Mouse (Mus musculus) lung, embryonic 15.5 days (tissue): ENCODE data around the gene Uhrf1bp1l. TPM values are rescaled to one million over a fixed set of nuclear protein-coding genes. Genes with fewer than 3 reads are reported as not detected.
A peak's percentile ranks its signal among the peaks of the same experiment; 100 is the strongest.

Source experiments
- ATAC-seq: fragments of 200-750 bp; cut with Nextera tagmentation; 2 replicates; pipeline ENCODE4 v1.8.0; 2017; ENCODE audit warnings: moderate number of reproducible peaks, borderline replicate concordance; ENCODE audit not compliant: low FRiP score, low TSS enrichment; ENCODE audit errors: extremely low read depth
- H3K27ac ChIP-seq: fragments of 300-500 bp; sonication (generic); 2 replicates; pipeline ENCODE4 v1.5.1; 2015; ENCODE audit warnings: moderate library complexity, mild to moderate bottlenecking, inconsistent platforms
- H3K27me3 ChIP-seq: fragments of 300-500 bp; sonication (generic); 2 replicates; pipeline ENCODE4 v1.6.1; 2015; ENCODE audit warnings: inconsistent platforms
- H3K36me3 ChIP-seq: fragments of 300-500 bp; sonication (generic); 2 replicates; pipeline ENCODE4 v1.6.1; 2015; ENCODE audit warnings: inconsistent platforms
- H3K4me1 ChIP-seq: fragments of 300-500 bp; sonication (generic); 2 replicates; pipeline ENCODE4 v1.6.1; 2015; ENCODE audit warnings: inconsistent platforms
- H3K4me2 ChIP-seq: fragments of 300-500 bp; sonication (generic); 2 replicates; pipeline ENCODE4 v1.6.1; 2015; ENCODE audit warnings: inconsistent platforms, mild to moderate bottlenecking, moderate library complexity
- H3K4me3 ChIP-seq: fragments of 300-500 bp; sonication (generic); 2 replicates; pipeline ENCODE4 v1.5.1; 2015; ENCODE audit warnings: mild to moderate bottlenecking, inconsistent platforms
- H3K9ac ChIP-seq: fragments of 300-500 bp; sonication (generic); 2 replicates; pipeline ENCODE4 v1.6.1; 2015; ENCODE audit warnings: inconsistent platforms
- H3K9me3 ChIP-seq: fragments of 300-500 bp; sonication (generic); 2 replicates; pipeline ENCODE4 v1.6.1; 2016; ENCODE audit warnings: inconsistent platforms
- WGBS: fragments of 180-500 bp; shearing (Covaris S2); methylation state at CpG from one replicate; pipeline ENCODE4 v1.1.7; 2015; 5-methylcytosine and 5-hydroxymethylcytosine counted together
- polyA plus RNA-seq: library from polyadenylated mRNA; unstranded; fragments of >200 nt; fragmentation: Nextera tagmentation; extraction: Ambion mirVana; gene quantifications from 2 replicates; pipeline ENCODE4 v1.2.1, GENCODE M21; 2015

The Uhrf1bp1l gene
- polyA plus RNA-seq, 1 experiment from 2014 or later, result 28.3 TPM

DNA sequence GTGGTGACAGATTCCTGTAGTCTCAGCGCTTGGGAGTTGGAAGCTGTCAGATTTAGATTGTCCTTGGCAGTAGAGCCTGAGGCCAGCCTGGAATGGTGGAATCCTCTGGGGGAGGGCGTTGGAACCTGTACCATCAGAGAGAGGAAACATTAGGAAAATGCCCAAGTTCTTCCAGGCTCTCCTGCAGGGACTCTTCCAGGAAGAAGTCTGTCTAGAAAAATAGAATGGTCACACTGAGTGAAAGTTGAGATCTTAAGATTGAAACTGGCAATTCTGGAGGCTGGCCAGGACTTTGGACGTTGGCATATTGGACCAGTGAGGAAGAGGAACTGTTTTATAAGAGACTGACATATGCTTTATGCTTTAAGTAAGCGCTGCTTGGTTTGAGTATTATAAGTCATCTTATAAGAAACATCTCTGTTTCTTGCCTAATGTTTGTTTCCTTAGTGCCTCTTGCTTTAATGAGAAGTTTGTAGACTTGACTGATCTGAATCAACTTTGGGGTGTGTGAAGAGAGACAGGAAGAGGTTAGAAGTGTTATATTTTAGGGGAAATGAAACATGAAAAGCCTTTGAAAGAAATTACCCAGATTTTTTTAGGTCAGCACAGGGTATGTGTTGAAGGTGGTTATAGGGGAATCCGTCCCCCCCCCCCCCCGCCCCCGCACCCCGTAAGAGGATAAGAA, 2.6 kb downstream of the Uhrf1bp1l start:
- ATAC-seq, result no peak
- WGBS, result 81% methylated on average over 8 of the region's 8 CpGs
- no peak overlapping the region for H3K4me2 ChIP-seq

DNA sequence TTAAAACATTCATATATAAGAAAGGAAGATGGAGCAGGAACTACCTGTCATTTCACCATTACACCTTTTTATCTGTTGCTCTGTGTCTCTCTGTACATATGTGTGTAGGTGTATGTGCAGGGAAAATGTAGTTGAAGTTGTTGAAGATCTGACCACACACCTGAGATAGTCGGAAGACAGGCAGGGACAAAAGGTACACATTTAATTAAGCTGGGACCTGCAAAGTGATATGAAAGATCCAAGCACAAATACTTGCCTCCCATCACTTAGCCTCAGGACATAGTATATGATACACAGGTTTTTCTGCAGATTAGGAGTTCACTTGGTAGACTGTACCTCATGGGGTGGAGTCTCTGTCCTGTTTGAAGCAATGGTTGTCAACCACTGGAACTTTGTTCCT, 3.1 kb downstream of the Uhrf1bp1l start:
- Histone ChIP-seq H3K4me3 (no peak overlapping the region), H3K36me3 (no peaks in the 10 kb centered on the region), H3K4me2 (no peak overlapping the region), H3K4me1 (peaks cover 9% of the 10 kb centered on the region; the same call in 1 of the 2 replicates), H3K9me3 (no peaks in the 10 kb centered on the region), H3K27me3 (no peaks in the 10 kb centered on the region), H3K27ac (no peak overlapping the region), H3K9ac (no peak overlapping the region)
- WGBS, result 93% methylated on average over 1 of the region's 1 CpGs
- no peak for ATAC-seq

More for the DNA sequence above, 2.6 kb downstream of the Uhrf1bp1l start:
- H3K9ac ChIP-seq, result no peak overlapping the region
- no peaks in the 10 kb centered on the region for H3K27me3 ChIP-seq
- H3K9me3 ChIP-seq, result no peaks in the 10 kb centered on the region
- H3K4me3 ChIP-seq, result no peak overlapping the region
- no peaks in the 10 kb centered on the region for H3K36me3 ChIP-seq
- H3K4me1 ChIP-seq, result peaks cover 9% of the 10 kb centered on the region; the same call in 1 of the 2 replicates
- no peak overlapping the region for H3K27ac ChIP-seq

DNA sequence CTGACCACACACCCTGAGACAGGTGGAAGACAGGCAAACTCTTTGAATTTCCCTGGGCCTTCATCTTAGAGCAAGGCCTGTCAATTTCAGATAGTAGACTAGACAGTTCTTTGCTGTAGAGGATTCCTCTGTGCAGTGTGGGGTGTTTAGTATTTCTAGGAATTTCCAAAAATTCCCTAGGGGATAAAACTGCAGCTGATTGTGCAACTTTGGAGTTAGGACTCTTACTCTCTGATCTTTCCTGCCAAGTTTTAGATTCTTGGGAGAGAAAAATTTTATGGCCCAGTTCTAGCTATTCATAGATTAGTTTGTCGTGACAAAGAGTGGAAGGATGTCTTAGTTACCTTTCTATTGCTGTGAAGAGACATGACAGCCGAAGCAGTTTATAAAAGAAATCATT, 3.8 kb downstream of the Uhrf1bp1l start:
- Histone ChIP-seq H3K4me3 (no peak overlapping the region), H3K27ac (no peak overlapping the region), H3K9ac (no peak overlapping the region), H3K4me2 (no peak overlapping the region), H3K4me1 (peaks cover 9% of the 10 kb centered on the region; the same call in 1 of the 2 replicates), H3K9me3 (no peaks in the 10 kb centered on the region), H3K27me3 (no peaks in the 10 kb centered on the region), H3K36me3 (no peaks in the 10 kb centered on the region)
- no peak for ATAC-seq
- WGBS, result 83% methylated on average over 2 of the region's 2 CpGs

DNA sequence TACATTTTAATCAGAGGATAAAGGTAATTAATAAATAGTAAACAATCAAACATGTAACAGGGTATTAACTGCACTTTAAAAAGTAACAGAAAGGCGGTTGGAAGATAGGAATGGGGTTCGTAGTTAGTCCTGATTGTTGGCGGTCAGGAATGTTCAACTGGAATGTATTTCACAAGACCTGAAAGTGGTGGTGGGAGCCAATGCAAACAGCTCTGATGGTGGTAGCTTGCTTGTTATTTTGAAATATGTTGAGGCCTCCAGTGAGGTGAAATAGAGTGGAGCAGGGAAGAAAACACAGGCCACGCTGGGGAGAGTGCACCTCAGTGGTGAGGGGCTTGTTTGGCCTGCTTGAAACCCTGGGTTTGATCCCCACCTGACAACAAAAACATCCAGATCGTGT, 6.3 kb downstream of the Uhrf1bp1l start:
- Histone ChIP-seq H3K36me3 (no peaks in the 10 kb centered on the region), H3K4me3 (no peak overlapping the region), H3K9ac (no peak overlapping the region), H3K4me2 (no peak overlapping the region), H3K27me3 (no peaks in the 10 kb centered on the region), H3K27ac (peak overlapping the region; percentile 70), H3K4me1 (peaks cover 9% of the 10 kb centered on the region; the same call in 1 of the 2 replicates), H3K9me3 (no peaks in the 10 kb centered on the region)
- no peak for ATAC-seq
- WGBS, result 48% methylated on average over 5 of the region's 5 CpGs

DNA sequence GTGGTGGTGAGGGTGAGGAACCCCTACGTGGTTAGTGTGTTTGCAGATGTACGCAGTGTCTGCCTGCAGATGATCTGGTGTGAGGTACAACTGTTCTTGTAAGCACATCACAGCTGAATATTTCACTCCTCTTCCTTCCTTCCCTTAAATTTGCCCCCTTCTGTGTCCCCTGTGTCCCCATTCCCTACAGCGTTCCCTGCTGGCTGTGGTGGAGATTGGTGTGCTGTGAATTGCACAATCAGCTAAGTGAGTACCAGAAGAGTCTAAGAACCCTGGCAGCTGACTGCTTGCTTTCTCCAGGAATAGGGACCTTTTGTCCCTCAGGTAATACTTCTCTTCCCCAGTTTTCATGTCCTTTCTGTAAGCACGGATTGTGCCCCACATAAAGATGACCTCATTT, 10.4 kb downstream of the Uhrf1bp1l start:
- no peaks in the 10 kb centered on the region for H3K36me3 ChIP-seq
- 0 out of 2 replicates have a peak, but pooled peaks cover 3% of the 10 kb centered on the region for H3K4me1 ChIP-seq
- 82% methylated on average over 4 of the region's 4 CpGs for WGBS
- no peak overlapping the region for H3K4me2 ChIP-seq
- H3K9ac ChIP-seq, result no peak overlapping the region
- no peaks in the 10 kb centered on the region for H3K27me3 ChIP-seq
- no peak overlapping the region for H3K27ac ChIP-seq
- H3K9me3 ChIP-seq, result no peaks in the 10 kb centered on the region
- ATAC-seq, result no peak
- no peak overlapping the region for H3K4me3 ChIP-seq

DNA sequence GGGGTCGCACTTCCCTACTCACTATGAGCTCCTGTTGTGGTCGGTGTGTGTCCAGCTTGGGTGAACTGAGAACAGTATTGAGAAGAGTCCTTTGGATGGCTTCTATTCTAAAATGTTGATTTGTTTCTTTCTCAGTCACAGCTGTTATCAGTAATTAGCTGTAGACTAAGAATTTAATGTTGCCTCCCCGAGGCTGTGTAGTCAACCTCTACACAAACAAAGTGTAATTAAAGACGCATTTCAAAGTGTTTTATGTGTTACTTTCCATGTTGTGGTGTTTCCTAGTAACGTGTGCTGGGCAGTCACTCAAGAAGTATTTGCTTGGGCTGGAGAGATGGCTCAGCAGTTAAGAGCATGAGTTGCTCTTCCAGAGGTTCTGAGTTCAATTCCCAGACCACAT, 16.0 kb downstream of the Uhrf1bp1l start:
- Histone ChIP-seq H3K4me3 (no peak overlapping the region), H3K9me3 (no peaks in the 10 kb centered on the region), H3K27ac (no peak overlapping the region), H3K9ac (no peak overlapping the region), H3K27me3 (no peaks in the 10 kb centered on the region), H3K4me1 (peaks cover 7% of the 10 kb centered on the region), H3K4me2 (no peak overlapping the region), H3K36me3 (no peaks in the 10 kb centered on the region)
- no peak for ATAC-seq
- 85% methylated on average over 5 of the region's 5 CpGs for WGBS

DNA sequence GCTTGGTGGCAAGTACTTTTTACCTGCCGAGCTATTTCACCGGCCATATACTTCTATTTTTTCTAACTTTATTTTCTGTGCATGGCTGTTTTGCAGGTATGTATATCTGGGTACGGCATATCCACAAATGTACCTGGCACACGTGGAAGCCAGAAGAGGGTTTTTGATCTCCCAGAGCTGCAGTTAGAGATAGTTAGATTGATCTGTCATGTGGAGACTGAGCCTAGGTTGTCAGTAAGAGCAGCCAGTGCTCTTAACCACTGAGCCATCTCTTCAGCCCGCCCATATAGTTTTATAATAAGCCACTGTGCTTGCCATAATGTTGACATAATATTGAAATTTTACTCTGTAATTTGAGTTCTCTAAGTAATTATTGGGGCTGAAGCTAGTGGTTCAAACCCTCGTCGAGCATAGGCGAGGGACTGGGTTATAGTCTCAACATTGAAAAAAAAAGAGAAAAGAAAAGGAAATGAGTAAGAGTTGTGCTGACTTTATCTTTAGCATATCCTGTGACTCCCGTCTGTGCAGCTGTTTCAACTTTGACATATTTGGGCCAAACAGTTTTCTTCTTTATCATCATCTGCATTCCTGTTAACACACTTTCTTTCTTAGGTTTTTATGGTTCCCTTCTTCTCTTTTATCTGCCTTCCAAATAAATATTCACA, 19.8 kb downstream of the Uhrf1bp1l start:
- Histone ChIP-seq H3K4me3 (no peak overlapping the region), H3K27me3 (no peaks in the 10 kb centered on the region), H3K9ac (no peak overlapping the region), H3K36me3 (no peaks in the 10 kb centered on the region), H3K4me1 (peaks cover 14% of the 10 kb centered on the region), H3K9me3 (no peaks in the 10 kb centered on the region), H3K27ac (no peak overlapping the region), H3K4me2 (no peak overlapping the region)
- WGBS, result 57% methylated on average over 9 of the region's 9 CpGs
- no peak for ATAC-seq

DNA sequence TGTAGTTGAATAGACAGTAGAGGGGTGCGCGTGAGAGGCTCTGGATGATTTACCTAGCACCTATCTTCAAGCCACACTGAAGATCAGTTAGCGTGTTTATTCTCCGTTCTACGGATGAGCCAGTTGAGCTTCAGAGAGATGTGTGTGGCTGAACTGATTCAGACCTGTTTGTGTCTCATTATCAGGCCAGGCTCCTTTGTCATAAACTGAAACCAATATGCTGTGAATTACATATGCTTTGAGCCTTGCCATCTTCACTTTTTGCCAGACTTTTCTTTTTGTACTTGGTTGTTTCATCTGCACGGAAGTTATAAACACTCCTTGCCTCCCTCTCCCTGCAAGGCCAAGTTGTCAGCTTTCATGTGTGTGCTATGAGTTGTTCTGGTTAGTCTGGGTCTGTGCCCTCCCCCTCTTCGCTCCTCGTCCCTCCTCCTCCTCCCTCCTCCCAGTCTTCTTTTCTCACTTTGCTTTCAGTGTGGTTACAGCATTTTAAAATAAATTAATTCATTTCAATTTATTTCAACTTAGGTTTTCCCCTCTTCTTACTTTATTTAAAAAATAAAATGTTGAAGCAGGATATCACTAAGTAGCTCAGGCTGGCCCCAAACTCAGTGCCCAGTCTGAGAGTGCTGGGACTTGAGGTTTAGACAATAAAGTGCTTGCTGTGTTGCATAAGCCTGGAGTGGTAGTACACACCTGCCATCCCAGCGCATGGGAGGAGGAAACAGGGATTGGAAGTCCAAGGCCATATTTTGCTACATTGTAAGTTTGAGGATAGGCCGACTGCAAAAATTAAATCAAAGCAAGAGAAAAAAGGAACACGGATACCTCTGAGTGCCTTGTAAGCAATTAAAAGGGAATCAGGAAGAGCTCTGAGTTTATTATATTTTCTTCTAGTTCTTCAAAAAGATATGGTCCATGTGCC, 21.3 kb downstream of the Uhrf1bp1l start:
- H3K4me3 ChIP-seq, result no peak overlapping the region
- ATAC-seq, result no peak
- H3K36me3 ChIP-seq, result no peaks in the 10 kb centered on the region
- no peaks in the 10 kb centered on the region for H3K9me3 ChIP-seq
- H3K9ac ChIP-seq, result no peak overlapping the region
- 68% methylated on average over 11 of the region's 11 CpGs for WGBS
- H3K4me1 ChIP-seq, result peaks cover 16% of the 10 kb centered on the region
- no peaks in the 10 kb centered on the region for H3K27me3 ChIP-seq
- no peak overlapping the region for H3K4me2 ChIP-seq
- H3K27ac ChIP-seq, result no peak overlapping the region

DNA sequence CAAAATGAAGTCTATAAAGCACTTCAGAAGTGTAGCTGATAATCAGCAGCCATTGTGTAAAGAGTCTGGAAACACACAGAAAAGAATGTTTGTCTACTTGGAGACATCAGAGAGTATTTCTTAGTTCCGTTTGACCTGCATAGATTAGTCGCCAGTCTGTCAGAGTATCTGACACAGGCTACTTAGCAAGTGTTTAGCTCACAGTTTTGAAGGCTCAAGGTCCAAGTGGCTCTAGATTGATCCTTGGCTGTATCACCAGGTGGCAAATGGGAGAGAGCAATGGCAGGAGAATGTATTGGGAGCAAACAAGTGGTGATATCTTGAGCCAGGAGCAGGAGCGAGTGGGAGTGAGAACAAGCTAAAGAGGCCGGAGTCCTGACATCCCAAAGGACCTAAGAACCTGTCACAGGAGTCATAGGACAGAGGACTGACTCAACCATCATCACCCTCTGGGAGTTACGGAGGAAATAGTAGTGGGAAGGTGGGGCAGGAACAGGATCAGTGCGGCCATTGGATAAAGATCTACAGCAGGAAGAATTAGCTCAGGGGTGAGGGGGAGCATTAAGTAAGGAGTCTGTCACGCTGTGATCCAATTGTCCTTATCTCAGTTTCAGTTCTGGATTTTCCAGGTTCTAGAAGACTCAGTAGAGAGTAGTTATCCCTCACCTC, 23.7 kb downstream of the Uhrf1bp1l start:
- H3K4me3 ChIP-seq, result no peak overlapping the region
- ATAC-seq, result no peak; the same call in 1 of the 2 replicates
- no peak overlapping the region for H3K4me2 ChIP-seq
- H3K9ac ChIP-seq, result no peak overlapping the region
- H3K27ac ChIP-seq, result peak overlapping the region; percentile 75
- no peaks in the 10 kb centered on the region for H3K9me3 ChIP-seq
- peaks cover 16% of the 10 kb centered on the region for H3K4me1 ChIP-seq
- WGBS, result 59% methylated on average over 7 of the region's 7 CpGs
- no peaks in the 10 kb centered on the region for H3K36me3 ChIP-seq
- H3K27me3 ChIP-seq, result no peaks in the 10 kb centered on the region

DNA sequence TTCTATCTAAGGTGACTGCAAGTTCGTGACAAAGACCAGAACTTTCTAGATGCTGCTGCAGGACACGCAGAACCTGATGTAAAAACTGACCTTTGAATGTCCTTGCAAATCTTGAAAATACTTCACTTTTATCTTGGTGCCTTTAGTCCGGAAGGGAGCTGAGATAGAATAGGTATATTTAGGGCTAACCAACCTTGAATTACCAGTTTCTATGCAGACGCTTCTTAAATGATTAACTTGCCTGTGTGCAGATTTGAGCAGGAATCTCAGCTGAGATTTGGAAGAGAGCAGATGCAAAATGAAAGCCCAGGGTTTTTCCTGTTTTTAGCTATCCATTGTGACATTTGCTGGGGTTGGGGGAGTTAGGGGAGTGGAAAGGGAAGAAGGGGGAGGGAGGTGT, 24.3 kb downstream of the Uhrf1bp1l start:
- H3K9me3 ChIP-seq, result no peaks in the 10 kb centered on the region
- no peak for ATAC-seq
- no peak overlapping the region for H3K4me2 ChIP-seq
- H3K27ac ChIP-seq, result peak overlapping the region; percentile 75
- H3K4me3 ChIP-seq, result no peak overlapping the region
- H3K9ac ChIP-seq, result no peak overlapping the region
- H3K4me1 ChIP-seq, result peaks cover 16% of the 10 kb centered on the region
- H3K36me3 ChIP-seq, result no peaks in the 10 kb centered on the region
- WGBS, result 47% methylated on average over 4 of the region's 4 CpGs
- no peaks in the 10 kb centered on the region for H3K27me3 ChIP-seq

DNA sequence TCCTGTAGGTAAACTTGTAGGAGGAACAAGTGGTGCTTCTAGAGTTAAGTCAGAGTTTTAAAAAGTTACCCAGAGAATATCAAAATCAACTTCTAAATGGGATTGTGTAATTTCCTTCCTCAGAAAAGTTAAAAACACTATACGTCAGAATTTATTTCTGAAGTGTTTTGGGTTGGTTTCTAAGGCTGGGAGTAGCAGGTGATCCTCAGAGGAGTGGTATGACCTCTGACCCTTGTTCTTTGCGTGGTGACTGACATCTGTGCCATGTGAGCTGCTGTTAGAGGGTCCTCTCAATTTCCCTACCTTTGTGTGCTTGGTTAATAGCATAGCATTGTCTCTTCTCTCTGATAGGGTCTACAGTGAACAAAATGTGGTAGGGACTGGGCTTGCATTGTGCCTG, 27.1 kb downstream of the Uhrf1bp1l start:
- Histone ChIP-seq H3K9me3 (no peaks in the 10 kb centered on the region), H3K36me3 (0 out of 2 replicates have a peak, but pooled peaks cover 7% of the 10 kb centered on the region), H3K27ac (0 out of 2 replicates have a peak overlapping the region, but pooled peaks have one; percentile 4), H3K9ac (no peak overlapping the region), H3K4me2 (no peak overlapping the region), H3K4me1 (peaks cover 6% of the 10 kb centered on the region; the same call in 1 of the 2 replicates), H3K4me3 (no peak overlapping the region), H3K27me3 (no peaks in the 10 kb centered on the region)
- ATAC-seq, result no peak
- 32% methylated on average over 2 of the region's 2 CpGs for WGBS
